Mouse (Mus musculus) WW6 (cell line): ENCODE measurements around the gene Nmnat2.

Source experiments
- DNase-seq: peaks from one replicate; pipeline ENCODE4 v3.0.0-alpha.2; 2013; ENCODE audit warnings: low read depth, low spot score

Nmnat2 gene

DNA sequence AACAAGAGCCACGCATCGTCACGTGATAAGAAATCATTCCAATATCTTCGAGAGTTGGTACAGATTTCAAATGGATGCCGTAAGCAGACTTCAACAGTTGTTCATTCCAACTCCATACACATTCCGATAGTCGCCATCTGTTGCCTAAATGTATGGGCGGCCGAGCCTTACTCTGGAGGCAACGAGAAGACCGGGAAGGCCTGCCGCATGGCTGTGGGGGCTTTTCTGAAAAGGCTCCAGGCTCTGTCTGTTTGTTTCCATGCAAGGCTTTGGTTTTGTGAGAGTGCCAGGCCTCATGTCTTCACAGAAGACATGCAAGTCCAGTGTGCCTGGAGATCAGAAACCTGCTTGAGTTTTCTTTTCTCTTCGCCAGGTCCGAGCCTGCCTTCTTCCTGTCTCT is 28.6 kb downstream of the Nmnat2 start:
- DNase-seq, result no peak

DNA sequence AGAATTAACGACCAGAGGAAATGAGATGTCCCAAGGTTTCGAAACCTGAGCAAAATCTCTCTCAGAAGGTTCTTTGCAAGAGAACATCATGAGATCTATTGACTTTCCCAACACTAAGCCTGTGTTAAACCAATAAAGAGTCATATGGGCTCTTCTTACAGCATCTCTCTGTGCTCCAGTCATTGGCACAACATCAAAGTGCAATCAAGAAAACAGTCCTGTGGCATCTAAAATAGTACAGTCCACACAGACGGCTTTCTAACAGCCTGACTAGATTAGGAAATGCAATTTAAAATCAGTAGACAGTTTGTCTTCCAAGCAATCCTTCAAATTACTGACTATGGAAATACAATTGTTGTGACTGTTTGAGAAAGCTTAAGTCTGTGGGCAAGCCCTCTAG is 32.2 kb downstream of the Nmnat2 start:
- DNase-seq, result no peak

DNA sequence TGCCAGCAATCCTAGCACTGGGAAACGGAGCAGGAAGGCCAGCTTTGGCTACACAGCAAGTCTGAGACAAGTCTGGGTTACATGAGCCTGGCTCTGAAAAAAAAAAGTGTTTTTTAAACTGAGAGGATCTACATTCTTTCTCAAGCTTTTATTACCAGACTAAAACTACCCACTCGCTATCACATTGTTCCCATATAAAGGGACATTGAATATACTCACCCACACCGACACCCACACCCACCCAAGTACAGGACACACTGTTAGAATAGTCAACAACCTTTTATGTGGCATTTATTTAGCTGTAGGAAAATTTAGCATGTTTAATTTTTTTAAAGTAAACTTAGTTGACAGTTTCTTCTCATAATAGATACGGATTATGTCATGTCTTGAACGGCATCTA is 35.3 kb downstream of the Nmnat2 start:
- no peak for DNase-seq

DNA sequence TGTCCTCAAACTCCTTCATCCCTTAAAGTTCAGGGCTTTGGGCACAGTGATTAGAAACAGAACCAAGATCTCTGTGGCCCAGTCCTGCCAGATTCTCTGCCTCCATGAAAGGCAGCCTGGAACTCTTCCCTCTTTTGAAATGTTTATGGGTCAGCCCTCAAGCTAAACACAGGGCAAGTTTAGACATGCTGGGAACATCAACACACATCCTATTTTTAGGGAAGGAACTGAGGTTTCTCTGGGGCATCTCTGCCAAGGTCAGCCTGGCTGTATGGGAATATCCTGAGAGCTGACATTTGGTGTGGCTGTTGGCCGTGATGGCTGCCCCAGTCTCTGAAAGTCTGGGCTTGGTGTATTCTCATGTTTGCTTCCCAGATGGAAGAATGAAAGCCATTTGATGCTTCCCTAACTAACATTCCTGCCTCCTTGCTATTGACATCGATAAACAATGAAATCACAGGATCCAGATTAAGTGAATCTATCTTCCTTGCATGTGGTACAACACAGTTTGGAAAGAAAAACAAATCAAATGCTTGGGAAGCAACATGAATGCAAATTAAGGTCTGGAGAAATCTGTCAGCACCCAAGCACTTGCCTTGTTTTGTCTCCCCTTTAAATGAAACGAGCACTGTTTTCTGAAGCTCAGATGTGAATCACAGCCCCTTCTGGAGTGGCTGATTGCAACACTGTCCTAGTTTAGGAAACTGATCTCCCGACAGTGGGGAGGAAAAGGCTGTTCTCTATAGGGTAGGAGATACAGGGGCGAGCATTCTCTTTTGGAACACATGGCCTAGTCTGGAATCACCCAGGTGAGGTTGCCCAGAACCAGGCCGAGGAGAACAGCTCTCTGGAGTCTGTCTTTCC is 37.7 kb downstream of the Nmnat2 start:
- no peak for DNase-seq

DNA sequence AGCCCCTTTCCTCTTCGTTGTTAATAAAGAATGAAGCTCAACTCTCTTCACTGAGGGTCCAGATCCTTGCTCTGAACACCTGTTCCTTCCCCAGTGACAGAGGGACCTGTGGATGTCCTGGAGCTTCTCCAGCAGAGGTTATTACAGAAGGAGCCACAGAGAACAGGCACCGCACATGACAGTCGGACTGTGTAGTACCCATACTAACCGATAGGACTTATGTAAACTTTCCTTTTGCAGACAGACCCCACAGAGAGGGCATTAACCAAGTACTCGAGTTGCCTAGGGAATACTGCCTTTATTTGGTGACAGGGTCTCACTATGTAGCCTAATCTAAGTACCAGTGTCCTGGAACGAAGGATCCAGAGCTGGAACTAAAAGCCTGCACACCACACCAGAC is 39.0 kb downstream of the Nmnat2 start:
- DNase-seq, result no peak

DNA sequence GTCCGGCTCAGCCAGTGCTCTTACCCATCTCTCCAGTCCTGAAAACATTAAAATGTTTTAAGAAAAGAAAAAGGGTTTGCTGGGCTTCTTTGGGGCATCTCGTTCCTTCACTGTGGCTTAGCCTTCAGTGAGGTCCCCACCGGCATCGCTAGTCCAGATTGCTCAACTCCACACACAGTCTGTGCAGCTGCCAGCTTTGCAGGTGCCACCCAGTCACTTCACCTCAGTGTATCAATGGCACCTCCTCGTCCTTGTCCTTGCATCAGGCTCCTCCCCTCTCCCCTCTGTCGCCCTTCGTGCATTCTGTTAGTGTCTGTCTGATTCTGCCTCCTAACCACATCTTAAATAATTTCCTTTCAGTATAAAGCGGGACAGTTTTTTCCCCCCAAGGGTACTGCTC is 45.2 kb downstream of the Nmnat2 start:
- DNase-seq, result no peak

DNA sequence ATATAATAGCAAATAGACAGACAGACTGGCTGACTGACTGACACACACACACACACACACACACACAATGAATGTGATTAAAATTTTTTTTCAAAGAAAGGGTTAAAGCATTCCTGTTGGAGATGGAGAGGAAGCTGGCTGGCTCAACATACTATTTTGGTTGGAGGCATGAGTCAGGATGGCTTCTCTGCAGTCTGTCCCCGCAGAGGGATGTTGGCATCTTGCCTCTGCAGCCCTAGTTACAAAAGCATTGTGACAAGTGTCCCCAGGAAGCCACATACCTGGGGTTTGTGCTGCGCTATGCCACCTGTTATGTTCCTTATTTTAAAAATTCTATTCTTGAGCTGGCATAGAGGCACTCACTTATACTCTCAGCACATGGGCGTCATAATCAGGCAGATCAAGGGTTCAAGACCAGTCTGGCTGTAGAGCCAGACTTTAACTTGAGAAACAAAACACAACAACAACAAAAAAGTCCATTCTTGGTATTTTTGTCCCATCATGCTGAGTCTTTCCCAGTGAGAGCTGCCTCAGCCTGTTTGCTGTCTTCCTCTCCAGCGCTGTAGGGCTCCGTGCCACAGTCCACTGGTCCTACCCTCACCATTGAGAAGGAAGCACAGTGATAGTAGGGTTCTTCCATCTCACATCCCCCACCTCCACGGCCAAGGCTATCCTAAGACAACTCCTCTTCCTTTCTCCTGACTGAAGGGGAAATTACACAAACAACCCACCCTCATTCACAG is 45.9 kb downstream of the Nmnat2 start:
- DNase-seq, result no peak

- DNase-seq, result no peak
These were observed 47.7 kb downstream of the Nmnat2 start for GRCm38 (mm10) chr1:153002295-153003050.

GRCm38 (mm10) chr1:153004472-153004871 is 49.7 kb downstream of the Nmnat2 start:
- DNase-seq, result no peak

- no peak for DNase-seq
These were observed 51.3 kb downstream of the Nmnat2 start for GRCm38 (mm10) chr1:153006054-153006453.

GRCm38 (mm10) chr1:153006761-153007160 is 52.0 kb downstream of the Nmnat2 start:
- no peak for DNase-seq

DNA sequence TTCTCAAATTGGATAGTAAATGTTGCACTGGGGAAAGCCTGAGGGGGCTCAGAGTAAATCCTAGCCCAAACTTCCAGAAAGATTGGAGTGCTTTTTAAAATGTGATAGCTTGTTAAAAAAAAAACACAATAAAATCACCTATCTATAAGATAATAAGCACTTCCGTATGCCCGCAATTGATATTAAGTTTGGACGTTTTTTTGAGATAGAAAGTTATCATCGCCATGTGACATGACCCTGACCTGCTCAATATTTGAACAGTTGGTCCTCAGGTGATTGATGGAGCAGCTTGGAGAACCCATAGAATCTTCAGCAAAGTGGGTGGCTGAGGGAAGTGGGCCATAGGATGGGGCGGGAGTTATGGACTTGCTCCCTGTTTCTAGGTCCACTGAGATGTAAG is 52.5 kb downstream of the Nmnat2 start:
- no peak for DNase-seq

DNA sequence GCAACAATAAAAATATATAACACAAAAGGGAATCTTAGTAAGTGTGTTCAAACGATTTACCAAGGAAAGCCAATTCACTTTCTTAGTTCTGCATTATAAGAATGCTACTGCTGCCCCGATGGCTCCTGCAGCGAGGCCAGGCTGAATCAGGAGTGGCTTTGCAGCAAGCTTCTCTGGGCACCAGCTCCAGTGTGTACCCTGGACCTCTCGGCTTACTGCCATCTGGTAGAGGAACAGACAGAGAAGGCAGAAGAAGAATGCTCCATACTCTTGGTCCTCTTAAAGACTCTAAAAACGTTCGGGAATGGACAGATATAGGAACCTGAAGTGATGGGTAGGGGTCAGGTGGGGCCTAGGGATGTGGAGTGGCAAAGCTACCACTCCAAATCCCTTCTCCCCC is 53.0 kb downstream of the Nmnat2 start:
- no peak for DNase-seq

- peak; percentile 85 for DNase-seq
These were observed 54.5 kb downstream of the Nmnat2 start for GRCm38 (mm10) chr1:153009338-153009737.

- no peak for DNase-seq
These were observed 55.9 kb downstream of the Nmnat2 start for GRCm38 (mm10) chr1:153010353-153011351.

DNA sequence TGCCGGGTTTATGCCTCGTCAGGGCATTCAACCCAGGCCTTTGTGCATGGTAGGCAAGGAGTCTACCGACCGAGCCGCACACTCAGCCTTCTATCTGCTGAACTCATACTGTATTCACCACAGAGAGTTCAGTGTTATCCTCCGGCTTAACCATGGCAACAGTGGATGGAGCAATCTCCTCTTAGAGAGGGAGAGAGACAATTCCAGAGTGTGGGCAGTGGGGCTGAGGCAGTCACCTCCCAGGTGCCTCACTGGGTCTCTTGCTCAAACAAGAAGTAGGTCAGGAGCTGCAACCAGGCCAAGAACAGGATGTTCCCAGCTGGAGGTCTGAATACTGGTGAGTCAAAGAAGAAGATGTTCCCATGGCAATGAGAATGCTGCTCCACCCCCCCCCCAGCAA is 56.8 kb downstream of the Nmnat2 start:
- no peak for DNase-seq

- DNase-seq, result no peak
These were observed 58.9 kb downstream of the Nmnat2 start for GRCm38 (mm10) chr1:153013541-153014288.

- DNase-seq, result no peak
These were observed 59.8 kb downstream of the Nmnat2 start for GRCm38 (mm10) chr1:153014431-153015186.

DNA sequence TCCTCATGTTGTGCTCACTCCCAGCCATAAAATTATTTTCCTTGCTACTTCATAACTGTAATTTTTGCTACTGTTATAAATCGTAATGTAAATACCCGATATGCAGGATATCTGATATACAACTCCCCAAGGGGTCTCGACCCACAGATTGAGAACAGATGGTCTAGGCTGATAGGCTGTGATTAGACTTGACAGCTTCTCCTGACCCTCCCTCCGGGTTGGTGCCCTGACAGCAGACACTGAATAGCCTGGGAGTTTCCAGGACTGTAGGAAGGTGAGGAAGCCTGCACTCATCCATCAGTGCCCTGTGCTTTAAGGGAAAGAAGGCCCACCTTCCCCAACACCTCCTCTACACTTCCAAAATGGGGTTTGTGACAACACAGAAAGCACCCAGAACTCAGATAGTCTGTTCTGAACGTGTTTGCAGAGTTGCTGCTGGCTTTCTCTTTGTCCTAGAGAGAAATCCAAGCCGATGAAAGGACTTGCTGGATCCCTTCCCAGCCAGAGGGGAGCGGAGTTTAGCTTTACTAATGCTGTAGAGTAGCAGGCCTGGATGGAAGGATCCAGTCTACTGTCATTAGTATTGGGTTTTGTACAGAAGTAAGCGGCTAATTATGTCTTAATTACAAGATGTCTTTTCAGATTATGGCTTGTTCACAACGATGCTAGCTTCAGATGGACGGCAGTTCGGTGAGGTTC is 61.8 kb downstream of the Nmnat2 start:
- DNase-seq, result no peak
